Mouse (Mus musculus): ENCODE measurements around the gene Rnf40. TPM values are rescaled to one million over a fixed set of nuclear protein-coding genes. Genes with fewer than 3 reads are reported as not detected.
A peak's percentile ranks its signal among the peaks of the same experiment; 100 is the strongest.

Gene Rnf40
- polyA plus RNA-seq, 1 experiment from 2014 or later: 16.7 TPM

DNA sequence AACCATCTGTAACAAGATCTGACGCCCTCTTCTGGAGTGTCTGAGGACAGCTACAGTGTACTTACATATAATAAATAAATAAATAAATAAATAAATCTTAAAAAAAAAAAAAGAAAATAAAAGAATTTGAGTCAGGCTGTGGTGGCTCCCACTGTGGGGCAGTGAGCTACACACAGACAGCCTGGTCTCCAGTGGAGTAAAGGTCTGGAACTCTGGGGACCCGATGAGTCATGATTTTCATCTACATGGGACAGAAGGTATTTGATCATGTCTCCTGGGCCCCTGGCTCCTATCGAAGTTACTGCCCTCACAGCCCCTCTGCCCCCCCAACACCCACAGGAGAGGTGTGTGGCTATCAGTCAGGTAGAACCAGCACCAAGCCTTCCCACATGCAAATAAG, 63.1 kb downstream of the Rnf40 start:
- Histone ChIP-seq H3K4me1 (replicated peaks; ENCODE audit: control insufficient read depth, insufficient read depth, low read length) (no peaks in the 10 kb centered on the region), H3K4me3 (ENCODE audit: low read depth, low read length) (no peak overlapping the region), H3K4me2 (replicated peaks; ENCODE audit: low read depth) (peak overlapping the region; percentile 54), H3K27ac (ENCODE audit: low read depth, low read length) (no peak overlapping the region), H3K36me3 (ENCODE audit: control insufficient read depth, insufficient read depth) (no peaks in the 10 kb centered on the region), H3K9me3 (ENCODE audit: control insufficient read depth) (no peaks in the 10 kb centered on the region), H3K27me3 (replicated peaks; ENCODE audit: control insufficient read depth, insufficient read depth, low read length) (no peaks in the 10 kb centered on the region), H3K9ac (ENCODE audit: low read depth, low read length) (no peak overlapping the region)
- TF ChIP-seq CTCF (IDR thresholded peaks at IDR 0.05; ENCODE audit: low read depth): no peak
- ATAC-seq: no peak
- WGBS: 54% methylated on average over 2 of the region's 3 CpGs

DNA sequence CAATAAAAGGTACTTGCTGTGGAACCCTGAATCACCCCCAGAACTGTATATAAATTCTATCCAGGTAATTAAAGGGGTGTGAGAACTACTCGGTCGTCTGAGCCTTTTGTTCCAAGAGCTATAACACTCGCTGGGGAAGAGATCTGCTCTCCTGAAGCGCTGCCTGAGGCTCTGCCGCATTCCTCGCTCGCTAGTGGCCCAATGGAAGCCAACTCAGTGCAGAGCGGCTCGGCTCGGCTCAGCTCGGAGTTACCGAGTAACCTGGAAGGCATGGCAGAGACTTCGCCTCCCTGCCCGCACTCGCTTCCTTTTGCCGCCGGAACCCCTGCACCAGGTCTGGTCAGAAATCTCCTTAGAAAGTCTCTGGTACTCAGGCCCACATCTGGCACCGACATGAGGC, 63.5 kb downstream of the Rnf40 start:
- TF ChIP-seq CTCF (IDR thresholded peaks at IDR 0.05; ENCODE audit: low read depth): no peak
- no peaks in the 10 kb centered on the region for H3K9me3 ChIP-seq (ENCODE audit: control insufficient read depth)
- ATAC-seq: no peak
- H3K36me3 ChIP-seq (ENCODE audit: control insufficient read depth, insufficient read depth): no peaks in the 10 kb centered on the region
- no peaks in the 10 kb centered on the region for H3K27me3 ChIP-seq (replicated peaks; ENCODE audit: control insufficient read depth, insufficient read depth, low read length)
- H3K4me3 ChIP-seq (ENCODE audit: low read depth, low read length): no peak overlapping the region
- H3K9ac ChIP-seq (ENCODE audit: low read depth, low read length): peak overlapping the region; percentile 27; the same call in 1 of the 2 replicates
- no peaks in the 10 kb centered on the region for H3K4me1 ChIP-seq (replicated peaks; ENCODE audit: control insufficient read depth, insufficient read depth, low read length)
- H3K4me2 ChIP-seq (replicated peaks; ENCODE audit: low read depth): peak overlapping the region; percentile 54
- 7% methylated on average over 18 of the region's 18 CpGs for WGBS
- no peak overlapping the region for H3K27ac ChIP-seq (ENCODE audit: low read depth, low read length)

DNA sequence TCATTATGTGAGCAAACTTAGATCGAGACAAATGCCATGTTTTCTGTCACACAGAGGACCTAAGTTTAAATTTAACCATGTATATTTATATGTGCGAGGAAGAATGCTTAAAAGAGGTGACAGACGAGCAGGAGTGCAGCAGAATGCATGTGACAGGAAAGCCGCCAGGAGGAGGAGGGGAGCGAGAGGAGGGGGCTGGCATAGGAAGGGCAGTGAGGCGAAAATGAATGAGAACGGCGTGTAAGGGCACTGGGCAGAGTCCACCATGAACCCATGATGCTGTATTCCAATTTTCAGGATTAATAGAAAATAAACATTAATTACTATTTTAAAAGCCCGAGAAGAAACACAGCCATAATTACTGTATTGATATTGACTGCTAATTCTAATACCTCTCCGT, 65.8 kb downstream of the Rnf40 start:
- Histone ChIP-seq H3K27ac (ENCODE audit: low read depth, low read length) (no peak overlapping the region), H3K4me3 (ENCODE audit: low read depth, low read length) (no peak overlapping the region), H3K4me1 (replicated peaks; ENCODE audit: control insufficient read depth, insufficient read depth, low read length) (no peaks in the 10 kb centered on the region), H3K27me3 (replicated peaks; ENCODE audit: control insufficient read depth, insufficient read depth, low read length) (no peaks in the 10 kb centered on the region), H3K9ac (ENCODE audit: low read depth, low read length) (no peak overlapping the region), H3K9me3 (ENCODE audit: control insufficient read depth) (no peaks in the 10 kb centered on the region), H3K4me2 (replicated peaks; ENCODE audit: low read depth) (no peak overlapping the region), H3K36me3 (ENCODE audit: control insufficient read depth, insufficient read depth) (no peaks in the 10 kb centered on the region)
- no peak for ATAC-seq
- TF ChIP-seq CTCF (IDR thresholded peaks at IDR 0.05; ENCODE audit: low read depth): no peak
- 78% methylated on average over 10 of the region's 10 CpGs for WGBS

Other genes with a start within 250 kb of the Rnf40 start
- gene Zfp768, start 243.2 kb upstream of the Rnf40 start, polyA plus RNA-seq (2015; fragmentation: Nextera tagmentation; extraction: Ambion mirVana): 16.3 and 18.0 TPM in 2 replicates
- 7.3 and 9.0 TPM in 2 replicates for gene Zfp747, start 212.7 kb upstream of the Rnf40 start, polyA plus RNA-seq (2015; fragmentation: Nextera tagmentation; extraction: Ambion mirVana)
- 4.7 and 5.8 TPM in 2 replicates for gene 9130019O22Rik, start 201.6 kb upstream of the Rnf40 start, polyA plus RNA-seq (2015; fragmentation: Nextera tagmentation; extraction: Ambion mirVana)
- 6.8 and 8.0 TPM in 2 replicates for gene E430018J23Rik, start 195.1 kb upstream of the Rnf40 start, polyA plus RNA-seq (2015; fragmentation: Nextera tagmentation; extraction: Ambion mirVana)
- gene Zfp764, start 181.9 kb upstream of the Rnf40 start, polyA plus RNA-seq (2015; fragmentation: Nextera tagmentation; extraction: Ambion mirVana): 4.8 and 5.2 TPM in 2 replicates
- gene Zfp688, start 166.7 kb upstream of the Rnf40 start, polyA plus RNA-seq (2015; fragmentation: Nextera tagmentation; extraction: Ambion mirVana): 18.6 and 22.0 TPM in 2 replicates
- gene Zfp689, start 139.6 kb upstream of the Rnf40 start, polyA plus RNA-seq (2015; fragmentation: Nextera tagmentation; extraction: Ambion mirVana): 2.2 and 2.6 TPM in 2 replicates
- gene Prr14, start 129.2 kb upstream of the Rnf40 start, polyA plus RNA-seq (2015; fragmentation: Nextera tagmentation; extraction: Ambion mirVana): 31.5 and 33.9 TPM in 2 replicates
- 8.1 and 9.4 TPM in 2 replicates for gene Fbrs, start 109.6 kb upstream of the Rnf40 start, polyA plus RNA-seq (2015; fragmentation: Nextera tagmentation; extraction: Ambion mirVana)
- gene Srcap, start 76.8 kb upstream of the Rnf40 start, polyA plus RNA-seq (2015; fragmentation: Nextera tagmentation; extraction: Ambion mirVana): 12.3 and 12.5 TPM in 2 replicates
- 5.0 and 6.6 TPM in 2 replicates for gene Gm42715, start 69.2 kb upstream of the Rnf40 start, polyA plus RNA-seq (2015; fragmentation: Nextera tagmentation; extraction: Ambion mirVana)
- 1.9 and 3.8 TPM in 2 replicates for gene Tmem265, start 27.4 kb upstream of the Rnf40 start, polyA plus RNA-seq (2015; fragmentation: Nextera tagmentation; extraction: Ambion mirVana)
- gene Phkg2, start 15.4 kb upstream of the Rnf40 start, polyA plus RNA-seq (2015; fragmentation: Nextera tagmentation; extraction: Ambion mirVana): 25.1 and 25.7 TPM in 2 replicates
- 3.0 and 3.1 TPM in 2 replicates for gene Ccdc189, start 172 bp upstream of the Rnf40 start, polyA plus RNA-seq (2015; fragmentation: Nextera tagmentation; extraction: Ambion mirVana)
- 3.0 and 3.8 TPM in 2 replicates for gene Zfp629, start 27.0 kb downstream of the Rnf40 start, polyA plus RNA-seq (2015; fragmentation: Nextera tagmentation; extraction: Ambion mirVana)
- 26.6 and 27.7 TPM in 2 replicates for gene Bcl7c, start 120.2 kb downstream of the Rnf40 start, polyA plus RNA-seq (2015; fragmentation: Nextera tagmentation; extraction: Ambion mirVana)
- gene Ctf1, start 124.0 kb downstream of the Rnf40 start, polyA plus RNA-seq (2015; fragmentation: Nextera tagmentation; extraction: Ambion mirVana): 4.1 TPM in 2 replicates
- not detected in 2 replicates for gene Ctf2, start 143.4 kb downstream of the Rnf40 start, polyA plus RNA-seq (2015; fragmentation: Nextera tagmentation; extraction: Ambion mirVana)
- 2.1 and 2.2 TPM in 2 replicates for gene Fbxl19, start 155.8 kb downstream of the Rnf40 start, polyA plus RNA-seq (2015; fragmentation: Nextera tagmentation; extraction: Ambion mirVana)
- 18.7 and 21.8 TPM in 2 replicates for gene Orai3, start 181.0 kb downstream of the Rnf40 start, polyA plus RNA-seq (2015; fragmentation: Nextera tagmentation; extraction: Ambion mirVana)
- gene Setd1a, start 187.9 kb downstream of the Rnf40 start, polyA plus RNA-seq (2015; fragmentation: Nextera tagmentation; extraction: Ambion mirVana): 9.7 and 9.9 TPM in 2 replicates
- not detected in 2 replicates for gene Gm49388, start 196.8 kb downstream of the Rnf40 start, polyA plus RNA-seq (2015; fragmentation: Nextera tagmentation; extraction: Ambion mirVana)
- 35.2 and 37.3 TPM in 2 replicates for gene Hsd3b7, start 211.8 kb downstream of the Rnf40 start, polyA plus RNA-seq (2015; fragmentation: Nextera tagmentation; extraction: Ambion mirVana)
- 38.9 and 46.6 TPM in 2 replicates for gene Stx4a, start 235.5 kb downstream of the Rnf40 start, polyA plus RNA-seq (2015; fragmentation: Nextera tagmentation; extraction: Ambion mirVana)
- gene Stx1b, start 235.8 kb downstream of the Rnf40 start, polyA plus RNA-seq (2015; fragmentation: Nextera tagmentation; extraction: Ambion mirVana): 0.74 and 1.1 TPM in 2 replicates

Measured in intestine, postnatal 0 days (tissue).